8 mouse cellular contexts compared by ENCODE assay signal in genomic region chr9:50616766-50617603, GRCm38 (mm10). TPM values are rescaled to one million over a fixed set of nuclear protein-coding genes. Genes with fewer than 3 reads are reported as not detected.
A peak's percentile ranks its signal among the peaks of the same experiment; 100 is the strongest.
DNase-seq lines count a peak whose midpoint lies in the region; ATAC-seq and TF ChIP-seq lines count a peak whose summit lies in the region.

Gene Pih1d2, plus strand, starts transcription at chr9:50617321.
Gene Nkapd1, minus strand, starts transcription at chr9:50617464.

- H3K36me3 ChIP-seq in C2C12 (ENCODE audit: control insufficient read depth, insufficient read depth) = peaks cover 38% of the 10 kb centered on the region
- H3K36me3 ChIP-seq in erythroblast, embryonic 14.5 days (ENCODE audit: control insufficient read depth) = peaks cover 34% of the 10 kb centered on the region
- peaks cover 30% of the 10 kb centered on the region for H3K36me3 ChIP-seq in heart, embryonic 12.5 days
- H3K36me3 ChIP-seq in kidney, postnatal 0 days (ENCODE audit: insufficient read depth, low read length) = peaks cover 14% of the 10 kb centered on the region; the same call in 1 of the 2 replicates
- H3K36me3 ChIP-seq in liver, embryonic 12.5 days = peaks cover 34% of the 10 kb centered on the region
- peaks cover 15% of the 10 kb centered on the region for H3K36me3 ChIP-seq in stomach, embryonic 15.5 days

- WGBS in heart, embryonic 12.5 days = under 1% methylated on average over 80 of the region's 81 CpGs
- 1% methylated on average over 80 of the region's 81 CpGs for WGBS in kidney, postnatal 0 days
- WGBS in liver, embryonic 12.5 days (ENCODE audit: insufficient replicate concordance) = under 1% methylated on average over 81 of the region's 81 CpGs
- 0% methylated on average over 73 of the region's 81 CpGs for WGBS in stomach, embryonic 15.5 days

- peak within 1 kb of the TSS; percentile 82 for H3ac ChIP-seq in C2C12 (ENCODE audit: control insufficient read depth, insufficient read length, low read depth)

- H3K79me2 ChIP-seq in C2C12 (ENCODE audit: control insufficient read depth, insufficient read depth) = peaks cover 51% of the 10 kb centered on the region

- peaks cover 28% of the 10 kb centered on the region for H3K4me1 ChIP-seq in erythroblast, embryonic 14.5 days (ENCODE audit: control insufficient read depth)
- peaks cover 8% of the 10 kb centered on the region for H3K4me1 ChIP-seq in heart, embryonic 12.5 days (replicated peaks)
- H3K4me1 ChIP-seq in kidney, postnatal 0 days (replicated peaks; ENCODE audit: insufficient read depth, low read length) = peaks cover 6% of the 10 kb centered on the region; the same call in 1 of the 2 replicates
- peaks cover 20% of the 10 kb centered on the region for H3K4me1 ChIP-seq in liver, embryonic 12.5 days
- H3K4me1 ChIP-seq in stomach, embryonic 15.5 days = no peaks in the 10 kb centered on the region

- peak within 1 kb of the TSS; percentile 78 for H3K4me3 ChIP-seq in C2C12 (ENCODE audit: insufficient read depth, poor library complexity, severe bottlenecking)
- H3K4me3 ChIP-seq in erythroblast, embryonic 14.5 days (replicated peaks) = peak within 1 kb of the TSS; percentile 88
- H3K4me3 ChIP-seq in heart, embryonic 12.5 days = peak within 1 kb of the TSS; percentile 85
- H3K4me3 ChIP-seq in kidney, postnatal 0 days (replicated peaks; ENCODE audit: low read depth, low read length) = peak within 1 kb of the TSS; percentile 88
- peak within 1 kb of the TSS; percentile 98 for H3K4me3 ChIP-seq in liver, embryonic 12.5 days
- peak within 1 kb of the TSS; percentile 84 for H3K4me3 ChIP-seq in stomach, embryonic 15.5 days (replicated peaks)

- H3K4me2 ChIP-seq in heart, embryonic 12.5 days = peak within 1 kb of the TSS; percentile 82
- H3K4me2 ChIP-seq in kidney, postnatal 0 days (ENCODE audit: low read length) = peak within 1 kb of the TSS; percentile 79
- peak within 1 kb of the TSS; percentile 84 for H3K4me2 ChIP-seq in liver, embryonic 12.5 days
- H3K4me2 ChIP-seq in stomach, embryonic 15.5 days = peak within 1 kb of the TSS; percentile 66

- H3K27me3 ChIP-seq in C2C12 (ENCODE audit: control insufficient read depth, insufficient read depth, insufficient read length) = no peaks in the 10 kb centered on the region
- no peaks in the 10 kb centered on the region for H3K27me3 ChIP-seq in erythroblast, embryonic 14.5 days (ENCODE audit: control insufficient read depth)
- H3K27me3 ChIP-seq in heart, embryonic 12.5 days (replicated peaks) = no peaks in the 10 kb centered on the region
- no peaks in the 10 kb centered on the region for H3K27me3 ChIP-seq in kidney, postnatal 0 days (ENCODE audit: insufficient read depth, low read length)
- no peaks in the 10 kb centered on the region for H3K27me3 ChIP-seq in liver, embryonic 12.5 days (replicated peaks)
- no peaks in the 10 kb centered on the region for H3K27me3 ChIP-seq in stomach, embryonic 15.5 days (replicated peaks)

- peak within 1 kb of the TSS; percentile 92 for H3K27ac ChIP-seq in heart, embryonic 12.5 days (ENCODE audit: poor library complexity, severe bottlenecking)
- peak within 1 kb of the TSS; percentile 98 for H3K27ac ChIP-seq in kidney, postnatal 0 days
- peak within 1 kb of the TSS; percentile 94 for H3K27ac ChIP-seq in liver, embryonic 12.5 days
- H3K27ac ChIP-seq in stomach, embryonic 15.5 days = peak within 1 kb of the TSS; percentile 93

- no peak for TF ChIP-seq CTCF in C2C12 (IDR thresholded peaks at IDR 0.05; ENCODE audit: control insufficient read depth, insufficient read depth, insufficient read length)
- no peak for TF ChIP-seq CTCF in brain, embryonic 14.5 days (IDR thresholded peaks at IDR 0.05; ENCODE audit: borderline replicate concordance, extremely low read depth, insufficient read depth, insufficient read length)
- peak; percentile 37 for TF ChIP-seq CTCF in kidney, postnatal 0 days (IDR thresholded peaks at IDR 0.05; ENCODE audit: low read depth)

- TF ChIP-seq POLR2A in brain, embryonic 14.5 days (IDR thresholded peaks at IDR 0.05; ENCODE audit: borderline replicate concordance, extremely low read depth, insufficient read depth, insufficient read length, poor library complexity, severe bottlenecking) = peak; percentile 31; the same call in 1 of the 2 replicates

- H3K9me3 ChIP-seq in erythroblast, embryonic 14.5 days (ENCODE audit: control insufficient read depth, low read length) = no peaks in the 10 kb centered on the region
- no peaks in the 10 kb centered on the region for H3K9me3 ChIP-seq in heart, embryonic 12.5 days (replicated peaks)
- H3K9me3 ChIP-seq in kidney, postnatal 0 days (replicated peaks; ENCODE audit: low read length) = no peaks in the 10 kb centered on the region
- H3K9me3 ChIP-seq in liver, embryonic 12.5 days (replicated peaks) = no peaks in the 10 kb centered on the region
- H3K9me3 ChIP-seq in stomach, embryonic 15.5 days = no peaks in the 10 kb centered on the region

- peak; percentile 97 for DNase-seq in brain, embryonic 14.5 days (ENCODE audit: low read depth)
- DNase-seq in kidney, postnatal 0 days (ENCODE audit: low spot score) = peak; percentile 94
- peak; percentile 87 to 90 for DNase-seq in natural killer cell, adult 2 months (ENCODE audit: low spot score in 2 of 2)

- H3K79me3 ChIP-seq in C2C12 (ENCODE audit: low read depth) = peaks cover 32% of the 10 kb centered on the region

- H3K9ac ChIP-seq in heart, embryonic 12.5 days = peak within 1 kb of the TSS; percentile 91
- peak within 1 kb of the TSS; percentile 89 for H3K9ac ChIP-seq in kidney, postnatal 0 days (ENCODE audit: low read depth, low read length)
- peak within 1 kb of the TSS; percentile 93 for H3K9ac ChIP-seq in liver, embryonic 12.5 days
- H3K9ac ChIP-seq in stomach, embryonic 15.5 days = peak within 1 kb of the TSS; percentile 80

- peak; percentile 91 for ATAC-seq in heart, embryonic 12.5 days (ENCODE audit: insufficient number of reproducible peaks, low FRiP score)
- ATAC-seq in kidney, postnatal 0 days (replicated peaks; ENCODE audit: low FRiP score, low read depth) = peak; percentile 95
- peak; percentile 91 for ATAC-seq in liver, embryonic 12.5 days
- peak; percentile 92 for ATAC-seq in stomach, embryonic 15.5 days (ENCODE audit: insufficient read depth, low FRiP score, low read depth)

TF ChIP-seq in C2C12, 6 proteins besides CTCF, POLR2A, EP300 and RAD21:
- no peak for TF ChIP-seq MYOD1 (IDR thresholded peaks at IDR 0.05; ENCODE audit: control insufficient read depth, insufficient read length, low read depth)
- TF ChIP-seq MAX (IDR thresholded peaks at IDR 0.05) = peak; percentile 55

RNA-seq across cellular contexts. Expression of gene Pih1d2, which starts in this region (rescaled TPM):
- polyA plus RNA-seq in C2C12 (2012; fragmentation: generic; extraction: Trizol) = 2.5 TPM
- polyA plus RNA-seq in brain, embryonic 14.5 days (2012; rRNA removed) = 4.6 and 5.1 TPM in 2 replicates
- polyA plus RNA-seq in erythroblast, embryonic 14.5 days (2012) = 0.18 TPM in 1 of 2 replicates, not detected in the other
- polyA plus RNA-seq in heart, embryonic 12.5 days (2016; fragmentation: Nextera tagmentation; extraction: Ambion mirVana) = 2.5 and 3.0 TPM in 2 replicates
- 5.7 and 7.1 TPM in 2 replicates for polyA plus RNA-seq in kidney, postnatal 0 days (2015; fragmentation: Nextera tagmentation; extraction: Ambion mirVana)
- polyA plus RNA-seq in liver, embryonic 12.5 days (2016; fragmentation: Nextera tagmentation; extraction: Ambion mirVana) = 1.9 and 2.4 TPM in 2 replicates
- polyA plus RNA-seq in stomach, embryonic 15.5 days (2015; fragmentation: Nextera tagmentation; extraction: Ambion mirVana) = 2.4 and 3.7 TPM in 2 replicates

RNA-seq across cellular contexts. Expression of gene Nkapd1, which starts in this region (rescaled TPM):
- 3.6 TPM for polyA plus RNA-seq in C2C12 (2012; fragmentation: generic; extraction: Trizol)
- 18.4 and 21.5 TPM in 2 replicates for polyA plus RNA-seq in brain, embryonic 14.5 days (2012; rRNA removed)
- 0.12 and 0.25 TPM in 2 replicates for polyA plus RNA-seq in erythroblast, embryonic 14.5 days (2012)
- polyA plus RNA-seq in heart, embryonic 12.5 days (2016; fragmentation: Nextera tagmentation; extraction: Ambion mirVana) = 20.4 and 21.0 TPM in 2 replicates
- 25.7 and 26.0 TPM in 2 replicates for polyA plus RNA-seq in kidney, postnatal 0 days (2015; fragmentation: Nextera tagmentation; extraction: Ambion mirVana)
- 12.5 and 13.1 TPM in 2 replicates for polyA plus RNA-seq in liver, embryonic 12.5 days (2016; fragmentation: Nextera tagmentation; extraction: Ambion mirVana)
- 19.3 and 22.5 TPM in 2 replicates for polyA plus RNA-seq in stomach, embryonic 15.5 days (2015; fragmentation: Nextera tagmentation; extraction: Ambion mirVana)

Comparison
In these comparisons a context has a peak if more than half of its experiments do, and no peak if none do; other contexts are left out.
1. Peak in every context shown above with its lines: DNase-seq, ATAC-seq, H3K4me3 ChIP-seq and H3K27ac ChIP-seq.